Mouse (Mus musculus): Measurements from ENCODE around the gene Spata31d1a. TPM values are rescaled to one million over a fixed set of nuclear protein-coding genes. Genes with fewer than 3 reads are reported as not detected.

Spata31d1a gene
- polyA plus RNA-seq, 1 experiment from 2014 or later = 0.07 TPM

- no peaks in the 10 kb centered on the region for H3K36me3 ChIP-seq
- no peak overlapping the region for H3K4me2 ChIP-seq (replicated peaks)
- no peak overlapping the region for H3K4me3 ChIP-seq (replicated peaks)
- no peak overlapping the region for H3K27ac ChIP-seq (replicated peaks)
- H3K27me3 ChIP-seq = 0 out of 2 replicates have a peak, but pooled peaks cover 2% of the 10 kb centered on the region
- ATAC-seq (ENCODE audit: insufficient number of reproducible peaks, low FRiP score, low TSS enrichment, low read depth) = no peak
- peaks cover 6% of the 10 kb centered on the region for H3K4me1 ChIP-seq
- no peak overlapping the region for H3K9ac ChIP-seq
- H3K9me3 ChIP-seq (replicated peaks) = no peaks in the 10 kb centered on the region
- 49% methylated on average over 4 of the region's 4 CpGs for WGBS
Measured at GRCm38 (mm10) chr13:59679306-59679705, 30.8 kb downstream of the Spata31d1a start.

- Histone ChIP-seq H3K27ac (replicated peaks) (no peak overlapping the region), H3K9ac (no peak overlapping the region), H3K4me1 (peaks cover 16% of the 10 kb centered on the region), H3K9me3 (replicated peaks) (no peaks in the 10 kb centered on the region), H3K27me3 (no peaks in the 10 kb centered on the region), H3K36me3 (no peaks in the 10 kb centered on the region), H3K4me3 (replicated peaks) (no peak overlapping the region), H3K4me2 (replicated peaks) (no peak overlapping the region)
- no peak for ATAC-seq (ENCODE audit: insufficient number of reproducible peaks, low FRiP score, low TSS enrichment, low read depth)
- 66% methylated on average over 12 of the region's 12 CpGs for WGBS
Measured at GRCm38 (mm10) chr13:59676316-59677229, 33.6 kb downstream of the Spata31d1a start.

- Histone ChIP-seq H3K4me1 (peaks cover 16% of the 10 kb centered on the region), H3K36me3 (no peaks in the 10 kb centered on the region), H3K27ac (replicated peaks) (peak within 1 kb of the TSS; percentile 72), H3K9me3 (replicated peaks) (no peaks in the 10 kb centered on the region), H3K4me3 (replicated peaks) (peak within 1 kb of the TSS; percentile 77), H3K27me3 (no peaks in the 10 kb centered on the region), H3K9ac (peak within 1 kb of the TSS; percentile 72), H3K4me2 (replicated peaks) (peak within 1 kb of the TSS; percentile 75)
- ATAC-seq (ENCODE audit: insufficient number of reproducible peaks, low FRiP score, low TSS enrichment, low read depth) = peak; percentile 87
- under 1% methylated on average over 57 of the region's 61 CpGs for WGBS
Measured at GRCm38 (mm10) chr13:59675151-59676011, 34.7 kb downstream of the Spata31d1a start, which contains the start of gene Golm1. Gene Golm1, minus strand, starts transcription at chr13:59675811.

GRCm38 (mm10) chr13:59674761-59675150 is 35.4 kb downstream of the Spata31d1a start:
- ATAC-seq (ENCODE audit: insufficient number of reproducible peaks, low FRiP score, low TSS enrichment, low read depth) = no peak

GRCm38 (mm10) chr13:59674215-59674614 is 35.9 kb downstream of the Spata31d1a start:
- H3K4me2 ChIP-seq (replicated peaks) = peak overlapping the region; percentile 75
- no peak overlapping the region for H3K27ac ChIP-seq (replicated peaks)
- H3K9me3 ChIP-seq (replicated peaks) = no peaks in the 10 kb centered on the region
- peaks cover 16% of the 10 kb centered on the region for H3K4me1 ChIP-seq
- peak overlapping the region; percentile 77 for H3K4me3 ChIP-seq (replicated peaks)
- no peaks in the 10 kb centered on the region for H3K36me3 ChIP-seq
- H3K9ac ChIP-seq = no peak overlapping the region
- H3K27me3 ChIP-seq = no peaks in the 10 kb centered on the region
- 26% methylated on average over 3 of the region's 3 CpGs for WGBS
- ATAC-seq (ENCODE audit: insufficient number of reproducible peaks, low FRiP score, low TSS enrichment, low read depth) = no peak

More at GRCm38 (mm10) chr13:59674761-59675150, 35.4 kb downstream of the Spata31d1a start:
- Histone ChIP-seq H3K27me3 (no peaks in the 10 kb centered on the region), H3K4me1 (peaks cover 16% of the 10 kb centered on the region), H3K27ac (replicated peaks) (peak overlapping the region; percentile 72; the same call in 1 of the 2 replicates), H3K4me3 (replicated peaks) (peak overlapping the region; percentile 77), H3K9ac (peak overlapping the region; percentile 21; the same call in 1 of the 2 replicates), H3K36me3 (no peaks in the 10 kb centered on the region), H3K9me3 (replicated peaks) (no peaks in the 10 kb centered on the region), H3K4me2 (replicated peaks) (peak overlapping the region; percentile 75)
- WGBS = 2% methylated on average over 13 of the region's 13 CpGs

GRCm38 (mm10) chr13:59673597-59673996 is 36.5 kb downstream of the Spata31d1a start:
- Histone ChIP-seq H3K4me1 (peaks cover 16% of the 10 kb centered on the region), H3K9me3 (replicated peaks) (no peaks in the 10 kb centered on the region), H3K4me3 (replicated peaks) (no peak overlapping the region), H3K27me3 (no peaks in the 10 kb centered on the region), H3K4me2 (replicated peaks) (no peak overlapping the region), H3K9ac (no peak overlapping the region), H3K36me3 (no peaks in the 10 kb centered on the region), H3K27ac (replicated peaks) (no peak overlapping the region)
- no peak for ATAC-seq (ENCODE audit: insufficient number of reproducible peaks, low FRiP score, low TSS enrichment, low read depth)
- WGBS = 38% methylated on average over 7 of the region's 7 CpGs

- Histone ChIP-seq H3K9ac (no peak overlapping the region), H3K4me1 (peaks cover 16% of the 10 kb centered on the region), H3K4me2 (replicated peaks) (no peak overlapping the region), H3K27ac (replicated peaks) (no peak overlapping the region), H3K36me3 (no peaks in the 10 kb centered on the region), H3K4me3 (replicated peaks) (no peak overlapping the region), H3K9me3 (replicated peaks) (no peaks in the 10 kb centered on the region), H3K27me3 (no peaks in the 10 kb centered on the region)
- ATAC-seq (ENCODE audit: insufficient number of reproducible peaks, low FRiP score, low TSS enrichment, low read depth) = no peak
- 58% methylated on average over 6 of the region's 6 CpGs for WGBS
Measured at GRCm38 (mm10) chr13:59672248-59672647, 37.9 kb downstream of the Spata31d1a start.

- no peak overlapping the region for H3K4me3 ChIP-seq (replicated peaks)
- no peaks in the 10 kb centered on the region for H3K27me3 ChIP-seq
- H3K27ac ChIP-seq (replicated peaks) = no peak overlapping the region
- no peaks in the 10 kb centered on the region for H3K36me3 ChIP-seq
- no peak for ATAC-seq (ENCODE audit: insufficient number of reproducible peaks, low FRiP score, low TSS enrichment, low read depth)
- no peak overlapping the region for H3K9ac ChIP-seq
- no peaks in the 10 kb centered on the region for H3K9me3 ChIP-seq (replicated peaks)
- H3K4me2 ChIP-seq (replicated peaks) = no peak overlapping the region
- H3K4me1 ChIP-seq = peaks cover 16% of the 10 kb centered on the region
- 72% methylated on average over 2 of the region's 2 CpGs for WGBS
Measured at GRCm38 (mm10) chr13:59671521-59671920, 38.6 kb downstream of the Spata31d1a start.

- H3K27ac ChIP-seq (replicated peaks) = no peak overlapping the region
- no peak for ATAC-seq (ENCODE audit: insufficient number of reproducible peaks, low FRiP score, low TSS enrichment, low read depth)
- H3K4me3 ChIP-seq (replicated peaks) = no peak overlapping the region
- H3K9me3 ChIP-seq (replicated peaks) = no peaks in the 10 kb centered on the region
- WGBS = 81% methylated on average over 10 of the region's 10 CpGs
- no peaks in the 10 kb centered on the region for H3K27me3 ChIP-seq
- peaks cover 16% of the 10 kb centered on the region for H3K4me1 ChIP-seq
- no peaks in the 10 kb centered on the region for H3K36me3 ChIP-seq
- H3K4me2 ChIP-seq (replicated peaks) = no peak overlapping the region
- H3K9ac ChIP-seq = no peak overlapping the region
Measured at GRCm38 (mm10) chr13:59669946-59670345, 40.2 kb downstream of the Spata31d1a start.

GRCm38 (mm10) chr13:59668501-59669093 is 41.5 kb downstream of the Spata31d1a start:
- ATAC-seq (ENCODE audit: insufficient number of reproducible peaks, low FRiP score, low TSS enrichment, low read depth) = no peak
- no peak overlapping the region for H3K9ac ChIP-seq
- 0 out of 2 replicates have a peak, but pooled peaks cover 9% of the 10 kb centered on the region for H3K36me3 ChIP-seq
- no peak overlapping the region; the same call in 1 of the 2 replicates for H3K27ac ChIP-seq (replicated peaks)
- 78% methylated on average over 11 of the region's 11 CpGs for WGBS
- no peak overlapping the region for H3K4me2 ChIP-seq (replicated peaks)
- H3K4me1 ChIP-seq = peaks cover 6% of the 10 kb centered on the region
- no peaks in the 10 kb centered on the region for H3K9me3 ChIP-seq (replicated peaks)
- no peaks in the 10 kb centered on the region for H3K27me3 ChIP-seq
- no peak overlapping the region for H3K4me3 ChIP-seq (replicated peaks)

Measured in embryonic facial prominence, embryonic 15.5 days (tissue).